Mouse (Mus musculus) CH12.LX (cell line): ENCODE results near the gene Senp5. TPM values are rescaled to one million over a fixed set of nuclear protein-coding genes. Genes with fewer than 3 reads are reported as not detected.

ENCODE experiments used
- DNase-seq: peaks from one replicate; pipeline ENCODE4 v3.0.0-alpha.2; 2013; ENCODE audit errors: extremely low read depth
- H3K27ac ChIP-seq: 2 replicates; pipeline ENCODE4 v1.5.1; 2012; ENCODE audit warnings: low read depth, mild to moderate bottlenecking, control low read depth, moderate library complexity; ENCODE audit not compliant: insufficient read depth
- H3K27me3 ChIP-seq: replicated peaks from 2 replicates; pipeline ENCODE3; 2012; ENCODE audit warnings: inconsistent platforms
- H3K36me3 ChIP-seq, 2 experiments: replicated peaks in 1 of 2; 2 replicates each; pipeline versions ENCODE3 to v1.6.1; 2012; ENCODE audit warnings: inconsistent platforms in 1 of 2, low read length in 1 of 2, mild to moderate bottlenecking in 1 of 2, mixed read lengths in 1 of 2, moderate library complexity in 1 of 2; ENCODE audit not compliant: control insufficient read depth in 1 of 2, insufficient read depth in 1 of 2
- H3K4me1 ChIP-seq, 2 experiments: 2 replicates each; pipeline ENCODE4 v1.6.1; 2012; ENCODE audit warnings: inconsistent platforms in 1 of 2, moderate library complexity in 1 of 2; ENCODE audit not compliant: insufficient read depth in 2 of 2, control insufficient read depth in 1 of 2
- H3K4me2 ChIP-seq: 2 replicates; pipeline ENCODE4 v1.6.1; 2012; ENCODE audit warnings: low read depth, mild to moderate bottlenecking, control low read depth; ENCODE audit not compliant: poor library complexity, insufficient read depth, severe bottlenecking
- H3K4me3 ChIP-seq, 3 experiments: fragments of 150-350 bp in 1 of 3; sonication (generic) in 1 of 3; replicated peaks in 1 of 3; 2 replicates each; pipeline versions ENCODE3 to v1.5.1; 2011 to 2012; ENCODE audit warnings: low read depth in 2 of 3, low read length in 2 of 3, mild to moderate bottlenecking in 2 of 3, moderate library complexity in 2 of 3, control low read depth in 1 of 3, improper control_type of control experiment in 1 of 3, inconsistent platforms in 1 of 3, mixed read lengths in 1 of 3; ENCODE audit not compliant: poor library complexity in 1 of 3
- H3K79me2 ChIP-seq: replicated peaks from 2 replicates; pipeline ENCODE4 v1.6.1; 2012; ENCODE audit warnings: mild to moderate bottlenecking, moderate library complexity; ENCODE audit not compliant: control insufficient read depth, poor library complexity, insufficient read depth, severe bottlenecking; ENCODE audit errors: extremely low read depth
- H3K9ac ChIP-seq: 2 replicates; pipeline ENCODE4 v1.6.1; 2012; ENCODE audit warnings: low read depth, mild to moderate bottlenecking, control low read depth, moderate library complexity; ENCODE audit not compliant: insufficient read depth
- H3K9me3 ChIP-seq: replicated peaks from 2 replicates; pipeline ENCODE3; 2012; ENCODE audit warnings: low read length, inconsistent platforms, mixed read lengths
- BHLHE40 ChIP-seq: IDR thresholded peaks from 2 replicates; pipeline ENCODE4 v1.6.1; 2011; ENCODE audit warnings: mild to moderate bottlenecking, low read depth, low read length, improper control_type of control experiment
- CHD1 ChIP-seq: IDR thresholded peaks from 2 replicates; pipeline ENCODE4 v1.6.1; 2012; ENCODE audit warnings: low read depth, low read length, improper control_type of control experiment, inconsistent platforms
- CTCF ChIP-seq, 2 experiments: IDR thresholded peaks in 1 of 2; conservative IDR thresholded peaks in 1 of 2; 2 replicates each; pipeline ENCODE4 v1.5.1; 2011 to 2012; ENCODE audit warnings: low read depth in 2 of 2, low read length in 2 of 2, improper control_type of control experiment in 1 of 2, inconsistent platforms in 1 of 2, mild to moderate bottlenecking in 1 of 2, moderate library complexity in 1 of 2
- E2F4 ChIP-seq: IDR thresholded peaks from 2 replicates; pipeline ENCODE4 v1.6.1; 2011; ENCODE audit warnings: low read depth, low read length, improper control_type of control experiment; ENCODE audit not compliant: insufficient replicate concordance
- ELF1 ChIP-seq: IDR thresholded peaks from 2 replicates; pipeline ENCODE4 v1.6.1; 2014; ENCODE audit warnings: low read depth, mild to moderate bottlenecking, inconsistent platforms, low read length, improper control_type of control experiment
- EP300 ChIP-seq: IDR thresholded peaks from 2 replicates; pipeline ENCODE4 v1.6.1; 2011; ENCODE audit warnings: low read length, improper control_type of control experiment
- HCFC1 ChIP-seq: IDR thresholded peaks from 2 replicates; pipeline ENCODE4 v1.6.1; 2012; ENCODE audit warnings: low read depth, mild to moderate bottlenecking, inconsistent platforms, low read length, improper control_type of control experiment
- IRF4 ChIP-seq: IDR thresholded peaks from 2 replicates; pipeline ENCODE4 v1.6.1; 2014; ENCODE audit warnings: low read depth, mild to moderate bottlenecking, inconsistent platforms, low read length, improper control_type of control experiment
- JUND ChIP-seq: conservative IDR thresholded peaks from 2 replicates; pipeline ENCODE4 v1.6.1; 2011; ENCODE audit warnings: low read depth, low read length, improper control_type of control experiment
- KAT2A ChIP-seq: IDR thresholded peaks from 2 replicates; pipeline ENCODE4 v1.6.1; 2012; ENCODE audit warnings: low read length, improper control_type of control experiment, inconsistent platforms; ENCODE audit not compliant: insufficient replicate concordance
- MAFK ChIP-seq: IDR thresholded peaks from 2 replicates; pipeline ENCODE4 v1.6.1; 2011; ENCODE audit warnings: low read length, improper control_type of control experiment; ENCODE audit not compliant: insufficient replicate concordance
- MAX ChIP-seq: IDR thresholded peaks from 2 replicates; pipeline ENCODE4 v1.6.1; 2011; ENCODE audit warnings: low read length, improper control_type of control experiment
- MAZ ChIP-seq: IDR thresholded peaks from 2 replicates; pipeline ENCODE4 v1.6.1; 2012; ENCODE audit warnings: low read depth, mild to moderate bottlenecking, inconsistent platforms, low read length, improper control_type of control experiment, moderate library complexity
- MEF2A ChIP-seq: IDR thresholded peaks from 2 replicates; pipeline ENCODE4 v1.6.1; 2014; ENCODE audit warnings: low read depth, mild to moderate bottlenecking, inconsistent platforms, low read length, improper control_type of control experiment, borderline replicate concordance
- MXI1 ChIP-seq: IDR thresholded peaks from 2 replicates; pipeline ENCODE4 v1.6.1; 2011; ENCODE audit warnings: mild to moderate bottlenecking, low read depth, low read length, improper control_type of control experiment
- MYC ChIP-seq: IDR thresholded peaks from 2 replicates; pipeline ENCODE4 v1.6.1; 2011; ENCODE audit warnings: low read depth, mild to moderate bottlenecking, improper control_type of control experiment, low read length
- NRF1 ChIP-seq: IDR thresholded peaks from 2 replicates; pipeline ENCODE4 v1.6.1; 2014; ENCODE audit warnings: low read depth, mild to moderate bottlenecking, inconsistent platforms, low read length, improper control_type of control experiment, moderate library complexity
- POLR2A ChIP-seq: IDR thresholded peaks from 2 replicates; pipeline ENCODE4 v1.6.1; 2011; ENCODE audit warnings: low read depth, mild to moderate bottlenecking, improper control_type of control experiment, low read length
- POLR2AphosphoS2 ChIP-seq: IDR thresholded peaks from 2 replicates; pipeline ENCODE4 v1.6.1; 2011; ENCODE audit warnings: low read depth, low read length, improper control_type of control experiment
- SIN3A ChIP-seq: IDR thresholded peaks from 2 replicates; pipeline ENCODE4 v1.6.1; 2012; ENCODE audit warnings: low read length, improper control_type of control experiment, inconsistent platforms
- SMC3 ChIP-seq: IDR thresholded peaks from 2 replicates; pipeline ENCODE4 v1.6.1; 2011; ENCODE audit warnings: low read depth, low read length, improper control_type of control experiment
- TBP ChIP-seq: conservative IDR thresholded peaks from 2 replicates; pipeline ENCODE4 v1.6.1; 2011; ENCODE audit warnings: low read depth, low read length, improper control_type of control experiment
- USF1 ChIP-seq: IDR thresholded peaks from 2 replicates; pipeline ENCODE4 v1.6.1; 2014; ENCODE audit warnings: low read depth, mild to moderate bottlenecking, inconsistent platforms, low read length, improper control_type of control experiment
- ZKSCAN1 ChIP-seq: IDR thresholded peaks from 2 replicates; pipeline ENCODE4 v1.6.1; 2012; ENCODE audit warnings: low read depth, inconsistent platforms, low read length, improper control_type of control experiment, borderline replicate concordance
- ZNF384 ChIP-seq: IDR thresholded peaks from 2 replicates; pipeline ENCODE4 v1.6.1; 2012; ENCODE audit warnings: low read depth, low read length, improper control_type of control experiment, inconsistent platforms
- dilution Hi-C: fragments of 300-500 bp; cut with MboI; formaldehyde crosslinking; loops from 2 replicates; pipeline ENCODE4 v1.14.3; 2020; ENCODE audit warnings: low sequenced_read_pairs; ENCODE audit not compliant: extremely low pct_unique_long_range_greater_than_20kb, extremely low pct_ligation_motif_present
- in situ Hi-C: fragments of 300-500 bp; cut with MboI; formaldehyde crosslinking; loops from 3 replicates; pipeline ENCODE4 v1.14.3; 2019; ENCODE audit warnings: low sequenced_read_pairs, low pct_ligation_motif_present, low pct_unique_long_range_greater_than_20kb, mixed read lengths
- polyA plus RNA-seq: library from polyadenylated mRNA; unstranded; fragments of >175 nt; gene quantifications from 2 replicates; pipeline ENCODE4 v1.2.1, GENCODE M21; 2012; ENCODE audit warnings: low read depth; ENCODE audit not compliant: insufficient read length
- total RNA-seq, 2 experiments: library from RNA; depleted of rRNA; stranded (reverse); fragments of 300-350 nt in 1 of 2; fragments of >200 nt in 1 of 2; gene quantifications; 2 replicates each; pipeline ENCODE4 v1.2.3; 2012 to 2014

Senp5 gene
- total and polyA plus RNA-seq, 3 experiments: 19.3 to 31.2 (median 28.8) TPM

GRCm38 (mm10) chr16:31932255-31932654, 70.8 kb downstream of the Senp5 start:
- Histone ChIP-seq H3K79me2 (peaks cover 4% of the 10 kb centered on the region; the same call in 1 of the 2 replicates), H3K4me2 (no peak overlapping the region), H3K27ac (no peak overlapping the region), H3K9me3 (peaks cover 78% of the 10 kb centered on the region), H3K4me1 (peaks cover 5 to 24% of the 10 kb centered on the region in 2 experiments; a peak in 3 of 4 replicates), H3K36me3 (peaks cover 9 to 76% of the 10 kb centered on the region in 2 experiments), H3K4me3 (peak overlapping the region in 1 of 3 experiments; percentile 0), H3K9ac (no peak overlapping the region), H3K27me3 (no peaks in the 10 kb centered on the region)
- in situ Hi-C loops (no loop called here), dilution Hi-C loops (no loop called here)
- no peak for DNase-seq
- TF ChIP-seq IRF4: no peak

- H3K79me2 ChIP-seq: peaks cover 4% of the 10 kb centered on the region
- H3K4me2 ChIP-seq: no peak overlapping the region
- peaks cover 9 to 74% of the 10 kb centered on the region in 2 experiments for H3K36me3 ChIP-seq
- H3K27ac ChIP-seq: no peak overlapping the region
- no peak for DNase-seq
- H3K9me3 ChIP-seq: peaks cover 74% of the 10 kb centered on the region
- no peak for TF ChIP-seq NRF1
- TF ChIP-seq KAT2A: no peak
- no peak for TF ChIP-seq ZNF384
- TF ChIP-seq HCFC1: no peak
- no peak for TF ChIP-seq MAX
- TF ChIP-seq TBP: no peak
- no peak for TF ChIP-seq E2F4
- no peak for TF ChIP-seq SMC3
- no peak for TF ChIP-seq MAFK
- TF ChIP-seq, all 38 proteins: peak for 0
- dilution Hi-C loops (no loop called here), in situ Hi-C loops (no loop called here)
- Histone ChIP-seq H3K4me3 (peak overlapping the region in 1 of 3 experiments; percentile 16), H3K27me3 (no peaks in the 10 kb centered on the region), H3K4me1 (peaks cover 5 to 25% of the 10 kb centered on the region in 2 experiments), H3K9ac (no peak overlapping the region)
Observed at GRCm38 (mm10) chr16:31931330-31931729, 71.8 kb downstream of the Senp5 start.

DNA sequence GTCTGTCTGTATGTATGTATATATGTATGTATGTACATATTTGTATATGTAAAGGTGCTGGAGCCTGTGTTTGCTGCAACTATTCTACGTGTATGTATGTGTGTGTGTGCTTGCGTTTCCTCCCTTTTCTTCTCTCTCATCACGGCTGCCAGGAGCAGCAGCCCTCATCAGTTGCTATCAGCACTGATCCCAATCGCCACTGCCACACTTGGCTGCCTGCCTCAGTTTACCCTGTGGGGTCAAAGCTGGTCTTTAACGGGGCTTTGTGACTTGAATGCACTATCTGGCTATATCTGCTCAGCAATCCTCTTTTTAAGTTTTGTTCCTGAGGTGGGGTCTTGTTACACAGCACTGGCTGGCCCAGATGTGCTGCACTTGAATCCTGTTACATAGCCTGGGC, 75.7 kb downstream of the Senp5 start:
- peak overlapping the region; percentile 17; the same call in 1 of the 2 replicates for H3K27ac ChIP-seq
- dilution Hi-C loops: no loop called here
- TF ChIP-seq HCFC1 (no peak), SIN3A (peak; percentile 67; the same call in 1 of the 2 replicates), POLR2A (no peak), NRF1 (no peak), KAT2A (no peak), EP300 (peak; percentile 7; the same call in 1 of the 2 replicates), MAX (no peak), ELF1 (no peak), JUND (no peak), MXI1 (no peak), USF1 (no peak), MAZ (no peak), TBP (no peak), MEF2A (no peak), BHLHE40 (no peak), CTCF (conservative IDR thresholded peaks at IDR 0.05 in 1 of 2, IDR thresholded peaks at IDR 0.05 in 1 of 2; ENCODE audit: low read depth in 2 of 2, low read length in 2 of 2) (no peak), POLR2AphosphoS2 (peak; percentile 24; the same call in 1 of the 2 replicates), CHD1 (peak; percentile 92), ZKSCAN1 (no peak), MYC (no peak)

More for the DNA sequence above, 75.7 kb downstream of the Senp5 start:
- H3K4me1 ChIP-seq: peaks cover 12 to 41% of the 10 kb centered on the region in 2 experiments
- H3K4me3 ChIP-seq: peak overlapping the region; percentile 45 to 68 (median 66)
- no peak for DNase-seq
- H3K27me3 ChIP-seq: no peaks in the 10 kb centered on the region
- peak overlapping the region; percentile 46 for H3K4me2 ChIP-seq
- H3K9ac ChIP-seq: peak overlapping the region; percentile 28
- H3K79me2 ChIP-seq: peaks cover 4% of the 10 kb centered on the region
- peaks cover 9 to 42% of the 10 kb centered on the region in 2 experiments for H3K36me3 ChIP-seq
- in situ Hi-C loops: loop anchor here (5.0 kb wide), 1 partner anchor 175 kb away; no protein-coding TSS in a partner anchor
- peaks cover 39% of the 10 kb centered on the region for H3K9me3 ChIP-seq
